Mouse (Mus musculus): ENCODE results near the gene Npm3.

GRCm38 (mm10) chr19:45747028-45747867, 2.1 kb downstream of the Npm3 start:
- no peak for TF ChIP-seq FLI1 (IDR thresholded peaks at IDR 0.05; ENCODE audit: low read length)
- no peak for TF ChIP-seq GATA1 (IDR thresholded peaks at IDR 0.05; ENCODE audit: borderline replicate concordance, low read length)

Measured in megakaryocyte, embryonic 14.5 days (primary cell).